Mouse (Mus musculus) lung, postnatal 0 days (tissue): ENCODE results near the gene Gm5868.

Source experiments
- CTCF ChIP-seq: IDR thresholded peaks from 2 replicates; pipeline ENCODE4 v1.5.1; 2016; ENCODE audit warnings: antibody characterized with exemption, mild to moderate bottlenecking
- EP300 ChIP-seq: IDR thresholded peaks from 2 replicates; pipeline ENCODE4 v1.6.1; 2016; ENCODE audit warnings: antibody characterized with exemption, mild to moderate bottlenecking, control low read depth

- no peak for TF ChIP-seq CTCF
- no peak for TF ChIP-seq EP300
Measured at GRCm38 (mm10) chr5:72636122-72636521, 48.8 kb upstream of the Gm5868 start.
